Mouse (Mus musculus) neural tube, embryonic 10.5 days (tissue): ENCODE results near the gene Map4k2.

Source experiments
- DNase-seq: peaks from one replicate; pipeline ENCODE4 v3.0.0-alpha.2; 2017; ENCODE audit warnings: low spot score; ENCODE audit errors: extremely low spot score

Map4k2 gene

DNA sequence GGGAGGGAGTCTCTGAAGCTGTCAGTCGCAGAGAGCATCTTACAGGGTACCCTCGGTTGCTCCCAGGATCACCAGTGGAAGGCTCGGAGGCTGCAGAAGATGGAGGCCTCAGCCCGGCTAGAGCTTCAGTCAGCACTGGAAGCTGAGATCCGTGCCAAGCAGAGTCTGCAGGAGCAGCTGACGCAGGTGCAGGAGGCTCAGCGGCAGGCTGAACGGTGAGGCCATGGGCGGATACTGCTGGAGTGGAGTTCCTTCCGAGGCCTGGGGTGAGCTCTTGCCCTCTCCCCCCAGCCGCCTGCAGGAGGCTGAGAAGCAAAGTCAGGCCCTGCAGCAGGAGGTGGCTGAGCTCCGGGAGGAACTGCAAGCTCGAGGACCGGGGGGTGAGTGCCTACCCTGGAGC is 25.4 kb upstream of the Map4k2 start:
- no peak for DNase-seq

DNA sequence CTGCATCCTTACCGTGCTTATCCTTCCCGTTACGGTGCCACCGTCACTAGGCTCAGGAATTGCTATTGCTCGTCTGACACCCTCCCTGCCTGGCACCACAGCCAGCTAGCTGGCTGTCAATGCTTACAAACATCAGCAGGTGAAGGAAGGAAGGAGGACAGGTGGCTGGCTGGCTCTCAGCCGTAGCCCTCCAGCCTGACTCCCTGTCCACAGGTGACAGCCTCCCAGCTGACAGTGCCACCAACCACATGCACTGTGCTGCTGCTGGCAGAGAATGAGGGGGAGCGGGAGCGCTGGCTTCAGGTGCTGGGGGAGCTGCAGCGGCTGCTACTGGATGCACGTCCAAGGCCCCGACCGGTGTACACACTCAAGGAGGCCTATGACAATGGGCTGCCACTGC is 22.8 kb upstream of the Map4k2 start:
- DNase-seq: no peak

DNA sequence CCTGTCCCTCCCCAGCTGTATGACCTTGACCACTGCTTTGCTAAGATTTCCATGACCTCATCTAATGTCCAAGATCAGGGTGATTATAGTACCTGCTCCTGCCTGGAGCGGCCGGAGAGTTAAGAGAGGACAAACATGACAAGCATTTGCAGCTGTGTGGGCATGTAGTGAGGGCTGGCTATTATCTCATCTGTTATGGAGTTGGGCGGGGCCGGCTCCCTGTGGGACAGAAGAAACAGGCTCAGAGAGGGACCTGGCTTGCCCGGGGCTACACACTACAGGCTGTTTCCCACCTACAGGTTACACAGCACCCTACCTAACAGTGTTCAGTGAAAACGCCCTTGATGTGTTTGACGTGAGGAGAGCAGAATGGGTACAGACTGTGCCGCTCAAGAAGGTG is 19.6 kb upstream of the Map4k2 start:
- DNase-seq: no peak

DNA sequence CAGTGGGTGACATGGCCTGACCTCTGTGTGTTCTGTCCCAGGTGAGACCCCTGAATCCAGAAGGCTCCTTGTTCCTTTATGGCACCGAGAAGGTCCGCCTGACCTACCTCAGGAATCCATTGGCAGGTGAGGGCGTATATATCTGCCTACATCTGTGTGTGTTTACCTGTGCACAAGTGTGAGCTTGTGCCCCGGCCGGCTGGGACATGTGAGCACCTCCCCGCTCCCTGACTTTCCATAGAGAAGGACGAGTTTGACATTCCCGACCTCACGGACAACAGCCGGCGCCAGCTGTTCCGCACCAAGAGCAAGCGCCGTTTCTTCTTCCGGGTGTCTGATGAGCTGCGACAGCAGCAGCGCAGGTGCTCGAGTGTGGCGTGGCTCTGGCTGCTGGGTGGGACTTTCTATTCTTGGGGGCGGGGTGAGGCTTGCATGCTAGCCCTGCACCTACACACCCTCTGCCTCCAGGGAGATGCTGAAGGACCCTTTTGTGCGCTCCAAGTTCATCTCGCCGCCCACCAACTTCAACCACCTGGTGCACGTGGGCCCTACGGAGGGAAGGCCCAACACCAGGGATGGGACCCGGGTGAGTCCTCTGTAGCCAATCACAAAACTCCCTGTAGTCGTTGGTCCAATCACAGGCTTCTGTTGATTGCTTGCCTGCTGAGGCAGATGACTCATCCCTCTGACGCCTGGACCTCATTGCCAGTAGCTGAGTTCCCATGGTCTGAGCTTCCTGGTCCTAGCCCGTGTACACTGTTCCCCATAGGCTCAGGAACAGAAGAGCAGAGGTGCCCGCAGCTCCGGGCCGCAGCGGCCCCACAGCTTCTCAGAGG is 18.9 kb upstream of the Map4k2 start:
- no peak for DNase-seq

DNA sequence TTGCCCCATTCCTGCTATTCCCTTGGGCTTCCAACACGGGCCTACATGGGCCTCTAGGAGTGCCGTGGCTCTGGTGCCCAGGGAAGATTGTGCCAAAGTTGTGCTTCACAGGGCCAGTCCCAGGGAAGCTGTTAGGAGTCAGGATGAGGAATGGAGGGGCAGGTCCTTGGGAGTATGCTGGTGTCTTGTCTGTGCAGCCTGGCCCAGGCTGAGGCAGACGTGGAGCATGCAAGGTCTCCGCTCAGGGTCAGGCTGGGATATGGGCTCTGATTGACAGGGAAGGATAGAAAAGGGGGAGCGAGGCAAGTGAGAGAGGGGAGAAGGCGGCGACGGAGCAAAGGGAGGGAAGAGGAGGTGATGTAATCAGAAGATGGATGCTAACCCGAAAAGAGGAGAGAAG is 16.2 kb upstream of the Map4k2 start:
- DNase-seq: no peak

DNA sequence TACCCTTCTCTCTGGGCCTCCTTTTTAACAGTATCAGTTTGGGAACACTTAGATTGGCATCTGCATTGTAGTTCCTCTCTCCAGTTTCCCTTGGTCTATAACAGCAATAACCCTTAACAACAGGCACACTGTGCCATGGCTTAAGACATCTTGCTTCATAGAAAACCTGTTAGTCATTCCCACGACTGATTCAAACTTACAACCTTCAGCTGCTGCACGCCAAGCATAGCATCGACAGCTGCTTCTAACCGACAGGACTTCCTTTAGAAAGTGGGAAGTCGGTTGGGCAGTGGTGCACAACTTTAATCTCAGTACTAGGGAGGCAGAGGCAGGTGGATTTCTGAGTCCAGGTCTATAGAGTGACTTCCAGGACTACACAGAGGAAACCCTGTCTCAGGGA is 9.8 kb upstream of the Map4k2 start:
- DNase-seq: no peak

DNA sequence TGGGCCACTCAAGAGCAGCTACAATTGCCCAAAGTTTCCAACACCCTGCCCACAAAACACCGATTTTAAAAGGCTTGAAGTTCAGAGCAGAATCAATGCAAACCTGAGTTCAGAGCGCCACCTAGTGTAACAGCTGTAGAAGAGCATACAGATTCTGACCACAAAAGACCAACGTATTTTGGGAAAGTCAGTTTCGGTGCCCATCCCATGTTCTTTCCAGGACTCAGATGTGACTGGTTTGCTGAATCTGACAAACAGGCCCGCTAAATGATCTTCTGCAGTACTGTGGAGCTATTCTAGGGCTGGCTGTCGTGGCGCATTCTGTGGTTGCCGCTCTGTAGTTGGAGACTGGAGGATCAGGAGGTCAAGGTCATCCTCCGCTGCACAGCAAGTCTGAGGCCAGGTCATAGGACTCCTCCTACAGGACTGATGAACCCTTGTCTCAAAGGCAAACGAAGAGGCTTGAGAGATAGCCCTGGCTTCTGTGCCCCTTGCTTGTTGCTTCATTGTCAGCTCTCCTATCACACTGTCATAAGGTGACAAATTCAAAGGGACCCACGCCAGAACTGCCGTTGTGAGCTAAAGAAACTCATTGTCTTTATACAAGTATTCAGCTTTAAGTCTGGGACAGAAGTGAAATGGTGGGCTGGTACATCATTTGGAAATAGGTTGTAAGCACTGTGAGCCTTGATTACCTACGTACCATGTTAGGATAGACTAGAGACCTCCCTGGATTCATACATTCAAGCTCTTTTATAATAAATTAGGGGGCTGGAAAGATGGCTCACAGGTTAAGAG is 9.0 kb upstream of the Map4k2 start:
- DNase-seq: peak; percentile 64

DNA sequence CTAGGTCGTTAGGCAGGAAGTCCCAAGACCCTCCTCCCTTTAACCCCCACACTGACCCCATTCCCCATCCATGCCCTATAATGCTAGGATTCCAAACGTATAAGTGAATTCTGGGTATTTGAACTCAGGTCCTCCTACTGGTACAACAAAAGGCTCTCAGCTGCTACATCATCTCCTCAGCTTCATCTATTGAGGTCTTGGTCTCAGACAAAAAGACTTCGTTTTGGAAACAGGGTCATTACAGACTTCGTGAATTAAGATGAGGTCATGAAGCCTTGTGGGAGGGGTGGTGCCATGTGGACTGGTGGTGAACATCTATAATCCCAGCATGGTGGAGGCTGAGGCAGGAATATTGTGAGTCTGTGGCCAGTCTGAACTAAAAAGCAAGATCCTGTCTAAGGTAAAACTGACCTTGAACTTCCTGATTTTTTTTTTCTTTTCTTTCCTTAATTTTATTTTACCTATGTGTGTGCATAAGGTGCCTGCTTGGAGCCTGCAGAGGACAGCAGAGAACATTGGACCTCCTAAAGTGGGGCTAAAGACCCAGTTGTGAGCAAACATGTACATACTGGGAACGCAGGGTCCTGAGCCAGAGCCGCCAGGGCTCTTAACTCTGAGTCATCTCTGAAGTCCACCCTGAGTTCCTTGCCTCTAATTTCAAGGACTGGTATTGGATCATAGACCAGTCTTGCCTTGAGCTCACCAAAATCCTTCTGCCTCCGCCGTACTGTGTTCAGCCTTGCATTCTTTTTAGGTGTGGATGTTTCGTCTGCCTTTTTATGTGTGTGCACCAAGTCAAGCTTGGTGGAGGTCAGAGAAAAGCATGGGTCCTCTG is 7.0 kb upstream of the Map4k2 start:
- no peak for DNase-seq

DNA sequence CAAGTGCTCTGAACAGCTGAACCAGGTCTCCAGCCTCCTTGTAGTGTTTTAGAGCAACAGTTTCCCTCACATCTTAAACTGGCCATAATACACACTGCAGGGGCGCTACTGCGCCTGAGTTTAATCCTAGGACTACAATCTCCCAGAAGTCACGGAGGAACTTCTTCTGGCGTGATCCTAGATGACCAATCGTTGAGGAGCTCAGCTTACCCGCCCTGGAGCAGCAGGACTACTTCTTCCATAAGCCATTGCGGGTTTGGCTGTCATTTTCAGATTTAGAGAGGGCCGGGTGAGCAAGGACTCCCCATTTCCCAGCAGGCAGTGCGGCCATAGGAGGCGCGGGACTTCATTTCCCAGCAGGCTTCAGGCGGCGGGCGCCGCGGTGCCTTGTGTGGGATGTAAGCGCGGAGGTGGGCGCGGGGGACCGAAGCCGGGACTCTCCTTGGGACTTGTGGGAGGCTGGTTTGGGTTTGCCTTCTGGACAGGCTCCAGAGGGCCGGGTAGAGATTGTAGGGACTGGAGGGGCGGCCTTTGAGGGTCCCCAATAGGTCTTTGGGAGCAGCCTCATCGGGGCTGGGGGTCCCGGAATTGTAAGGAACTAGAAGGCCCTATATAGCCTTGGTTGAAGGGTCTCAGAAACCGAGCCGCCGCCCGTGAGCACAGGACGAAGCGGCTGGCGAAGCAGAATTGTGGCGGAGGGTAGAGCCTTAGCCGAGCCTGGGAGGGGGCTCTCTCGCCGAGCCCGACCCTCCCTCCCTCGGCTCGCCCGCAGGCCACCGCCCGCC is 6.1 kb upstream of the Map4k2 start, which contains the start of gene Men1:
Gene Men1 (plus strand): TSS at position 307 of the 785 bp plus-strand sequence.
- DNase-seq: peak; percentile 91

DNA sequence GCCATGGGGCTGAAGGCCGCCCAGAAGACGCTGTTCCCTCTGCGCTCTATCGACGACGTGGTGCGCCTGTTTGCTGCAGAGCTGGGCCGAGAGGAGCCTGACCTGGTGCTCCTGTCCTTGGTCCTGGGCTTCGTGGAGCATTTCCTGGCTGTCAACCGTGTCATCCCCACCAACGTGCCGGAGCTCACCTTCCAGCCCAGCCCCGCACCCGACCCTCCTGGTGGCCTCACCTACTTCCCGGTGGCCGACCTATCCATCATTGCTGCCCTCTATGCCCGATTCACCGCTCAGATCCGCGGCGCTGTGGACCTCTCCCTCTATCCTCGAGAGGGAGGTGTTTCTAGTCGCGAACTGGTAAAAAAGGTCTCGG is 5.5 kb upstream of the Map4k2 start:
- no peak for DNase-seq

DNA sequence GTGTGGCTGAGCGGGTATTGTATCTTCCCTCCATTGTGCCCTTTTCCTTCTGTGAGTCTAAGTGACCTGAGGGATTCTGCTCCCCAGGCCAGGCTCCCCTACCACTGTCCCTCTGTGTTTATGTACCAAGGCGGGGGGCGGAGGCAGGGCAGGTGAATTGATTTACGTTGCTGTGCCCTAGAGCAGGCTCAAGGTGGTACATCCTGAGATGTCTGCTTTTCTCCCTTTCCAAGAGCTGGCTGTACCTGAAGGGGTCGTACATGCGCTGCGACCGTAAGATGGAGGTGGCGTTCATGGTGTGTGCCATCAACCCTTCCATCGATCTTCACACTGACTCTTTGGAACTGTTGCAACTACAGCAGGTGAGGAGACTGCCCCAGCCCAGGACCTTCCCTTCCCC is 4.0 kb upstream of the Map4k2 start:
- DNase-seq: no peak

DNA sequence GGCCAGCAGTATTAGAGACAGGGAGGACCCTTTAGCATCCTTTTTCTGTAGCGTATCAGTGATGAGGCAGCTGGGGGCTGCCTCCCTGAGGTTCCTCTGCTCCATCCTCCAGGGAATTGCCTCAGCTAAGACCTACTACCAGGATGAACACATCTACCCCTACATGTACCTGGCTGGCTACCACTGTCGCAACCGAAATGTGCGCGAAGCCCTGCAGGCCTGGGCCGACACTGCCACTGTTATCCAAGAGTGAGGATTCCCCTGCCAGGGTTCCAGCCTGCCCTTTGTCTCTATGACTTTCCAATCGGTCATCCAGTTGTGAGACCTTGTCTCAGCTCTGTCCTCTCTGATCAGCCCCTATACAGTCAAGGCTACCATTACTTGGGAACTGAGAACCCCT is 2.8 kb upstream of the Map4k2 start:
- DNase-seq: no peak

DNA sequence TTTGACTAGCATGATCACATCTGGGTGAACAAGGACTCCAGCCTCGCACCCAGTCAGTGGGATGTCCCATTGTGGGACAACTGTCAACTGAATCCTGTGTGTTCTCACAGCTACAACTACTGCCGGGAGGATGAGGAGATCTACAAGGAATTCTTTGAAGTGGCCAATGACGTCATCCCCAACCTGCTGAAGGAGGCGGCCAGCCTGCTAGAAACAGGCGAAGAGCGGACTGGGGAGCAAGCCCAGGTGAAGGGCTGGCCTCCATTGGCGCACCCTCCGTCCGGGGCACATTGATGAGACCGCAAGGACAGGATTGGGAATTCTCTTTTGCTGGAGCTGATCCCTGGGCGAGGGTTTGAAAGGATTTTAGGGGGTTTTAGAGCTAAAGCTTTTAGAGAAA is 2.2 kb upstream of the Map4k2 start:
- DNase-seq: no peak

DNA sequence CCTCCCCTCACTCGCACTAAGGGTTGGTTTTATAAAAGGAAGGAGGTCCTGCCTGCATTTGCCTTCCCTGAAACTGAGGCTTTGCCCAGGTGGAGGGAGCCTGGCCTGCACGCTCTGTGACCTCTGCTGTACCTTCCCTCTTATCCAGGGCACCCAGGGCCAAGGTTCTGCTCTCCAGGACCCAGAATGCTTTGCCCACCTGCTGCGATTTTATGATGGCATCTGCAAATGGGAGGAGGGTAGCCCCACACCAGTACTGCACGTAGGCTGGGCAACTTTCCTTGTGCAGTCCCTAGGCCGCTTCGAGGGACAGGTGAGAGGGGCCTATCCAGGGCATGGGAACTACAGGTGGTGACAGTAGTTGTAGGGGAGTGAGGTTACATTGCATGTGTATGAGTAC is 1.7 kb upstream of the Map4k2 start:
- no peak for DNase-seq

DNA sequence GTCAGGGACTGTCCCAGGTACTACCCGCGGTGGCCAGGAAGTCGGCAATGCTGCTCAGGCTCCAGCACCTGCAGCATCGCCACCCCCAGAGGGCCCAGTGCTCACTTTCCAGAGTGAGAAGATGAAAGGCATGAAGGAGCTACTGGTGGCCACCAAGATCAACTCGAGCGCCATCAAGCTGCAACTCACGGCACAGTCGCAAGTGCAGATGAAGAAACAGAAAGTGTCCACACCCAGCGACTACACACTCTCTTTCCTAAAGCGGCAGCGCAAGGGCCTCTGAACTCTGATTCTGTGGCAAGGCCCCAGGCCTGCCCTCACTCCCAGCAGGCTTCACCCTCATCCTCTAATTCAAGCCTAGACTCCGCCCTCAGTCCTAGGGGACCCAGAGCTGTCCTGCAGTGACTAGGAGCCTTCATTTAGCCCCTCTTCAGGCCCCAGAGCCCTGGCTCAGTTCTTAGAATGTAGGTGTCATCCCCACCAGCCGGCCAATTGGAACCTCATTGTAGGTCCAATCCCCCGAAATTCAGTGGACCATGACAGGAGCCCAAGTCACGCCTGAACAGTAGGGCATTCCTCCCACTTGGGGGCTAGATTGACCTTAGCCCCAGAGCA is 938 bp upstream of the Map4k2 start:
- no peak for DNase-seq

DNA sequence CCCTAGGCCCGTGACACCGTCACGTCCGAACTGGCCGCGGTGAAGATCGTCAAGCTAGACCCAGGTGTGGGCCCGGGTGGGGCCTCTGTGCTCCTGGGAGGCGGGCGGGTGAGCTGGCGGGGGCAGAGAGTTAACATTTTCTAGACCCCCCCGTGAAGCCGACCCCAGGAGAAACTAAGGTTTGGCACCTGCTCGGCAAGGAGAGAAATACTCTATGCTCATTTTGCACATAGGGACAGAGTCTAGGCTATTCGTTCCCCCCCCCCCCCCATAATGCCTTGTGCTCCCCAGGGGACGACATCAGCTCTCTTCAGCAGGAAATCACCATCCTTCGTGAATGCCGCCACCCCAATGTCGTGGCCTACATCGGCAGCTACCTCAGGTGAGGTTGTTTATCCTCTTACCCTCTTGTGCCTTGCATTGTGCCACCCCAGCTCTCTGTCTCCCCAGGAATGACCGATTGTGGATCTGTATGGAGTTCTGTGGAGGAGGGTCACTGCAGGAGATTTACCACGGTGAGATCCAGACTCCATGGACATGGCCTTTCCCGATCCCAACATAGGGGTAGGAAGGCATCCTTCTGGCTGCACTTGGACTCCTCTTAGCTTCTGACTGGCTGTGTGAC is 630 bp downstream of the Map4k2 start:
- DNase-seq: no peak

DNA sequence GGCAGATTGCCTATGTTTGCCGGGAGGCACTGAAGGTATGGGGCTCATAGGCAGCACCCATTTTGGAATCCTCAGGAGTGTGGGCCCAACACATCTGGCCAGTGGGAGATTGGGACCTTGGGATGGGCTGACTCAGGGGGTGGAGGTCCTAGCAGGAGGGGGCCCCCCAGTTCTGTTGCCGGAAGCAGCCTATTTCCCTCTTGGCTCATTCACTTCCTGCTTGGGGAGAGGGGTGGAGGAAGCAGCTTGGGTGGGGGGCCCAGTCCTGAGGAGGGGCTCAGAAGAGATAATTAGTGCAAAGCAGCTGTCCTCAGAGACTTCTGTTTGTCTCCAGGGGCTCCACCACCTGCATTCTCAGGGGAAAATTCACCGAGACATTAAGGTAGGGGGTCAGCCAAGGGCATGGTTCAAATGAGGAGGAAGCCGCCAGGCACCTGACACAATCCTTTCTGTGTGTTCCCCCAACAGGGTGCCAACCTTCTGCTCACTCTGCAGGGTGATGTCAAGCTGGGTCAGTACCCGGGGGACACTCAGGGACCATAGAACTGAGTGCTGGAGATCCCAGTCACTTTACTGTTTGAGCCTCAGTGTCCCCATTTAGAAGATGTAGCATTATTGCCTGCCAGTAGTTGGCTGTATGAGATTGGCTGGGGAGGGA is 1.5 kb downstream of the Map4k2 start:
- no peak for DNase-seq

DNA sequence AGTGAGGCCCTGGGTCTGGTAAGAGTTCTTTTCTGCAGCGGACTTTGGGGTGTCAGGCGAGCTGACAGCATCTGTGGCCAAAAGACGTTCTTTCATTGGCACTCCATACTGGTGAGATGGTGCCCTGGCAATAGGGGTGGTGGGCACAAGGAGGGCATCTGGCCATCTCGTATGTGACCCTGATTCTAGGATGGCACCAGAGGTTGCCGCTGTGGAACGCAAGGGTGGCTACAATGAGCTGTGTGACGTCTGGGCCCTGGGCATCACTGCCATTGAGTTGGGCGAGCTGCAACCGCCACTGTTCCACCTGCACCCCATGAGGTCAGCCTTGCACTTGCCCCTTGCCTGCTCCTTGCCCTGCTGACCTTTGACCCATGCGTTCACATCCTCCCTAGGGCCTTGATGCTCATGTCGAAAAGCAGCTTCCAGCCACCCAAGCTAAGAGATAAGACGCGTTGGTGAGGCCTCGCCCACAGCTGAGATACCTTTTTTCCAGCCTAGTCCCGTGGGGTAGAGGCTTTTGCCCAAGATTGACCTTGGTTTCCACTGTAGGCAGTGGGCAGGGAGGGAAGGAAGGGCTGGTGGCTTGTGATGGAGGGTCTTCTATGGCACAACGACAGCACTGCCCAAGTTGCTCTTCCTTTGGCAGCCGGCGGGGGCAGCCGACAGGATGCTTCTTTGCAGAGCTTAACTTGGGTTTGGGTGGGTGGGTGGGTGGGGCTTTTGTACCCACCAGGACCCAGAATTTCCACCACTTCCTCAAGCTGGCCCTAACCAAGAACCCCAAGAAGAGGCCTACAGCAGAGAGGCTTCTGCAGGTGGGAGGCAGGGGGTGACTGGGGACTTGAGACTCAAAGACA is 2.4 kb downstream of the Map4k2 start:
- no peak for DNase-seq

DNA sequence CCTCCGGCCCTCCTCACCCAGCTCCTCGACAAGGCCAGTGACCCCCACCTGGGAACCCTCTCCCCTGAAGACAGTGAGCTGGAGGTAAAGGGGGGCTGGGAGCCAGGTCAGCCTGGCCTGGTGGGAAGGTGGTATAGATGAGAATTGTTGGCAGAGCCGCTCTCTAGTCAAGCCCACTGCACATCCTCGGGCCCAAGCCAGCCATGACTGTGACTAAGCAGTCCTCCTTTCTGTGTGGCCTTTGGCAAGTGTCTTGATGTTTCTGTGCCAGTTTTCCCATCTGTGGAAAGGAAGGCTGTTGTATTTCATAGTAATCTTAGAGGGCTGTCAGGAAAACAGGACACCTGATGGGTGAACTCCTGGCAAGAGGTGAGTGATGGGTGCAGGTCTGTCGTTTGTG is 3.1 kb downstream of the Map4k2 start:
- DNase-seq: no peak
